Mouse (Mus musculus): ENCODE results near the gene Zc3h12d. TPM values are rescaled to one million over a fixed set of nuclear protein-coding genes. Genes with fewer than 3 reads are reported as not detected.

The Zc3h12d gene
- polyA plus RNA-seq, 1 experiment from 2014 or later: 0.22 TPM

Small RNA genes lying within 50 kb of the gene (microRNA-seq; reads per million reads assigned to microRNA genes)
- 4.1 reads per million, percentile 9 among the genes with 10 or more reads in this experiment for gene Mir5104

Other genes with a start within 250 kb of the Zc3h12d start
- gene Lrp11, start 242.7 kb upstream of the Zc3h12d start, polyA plus RNA-seq (2015; fragmentation: Nextera tagmentation; extraction: Ambion mirVana): 0.48 and 0.52 TPM in 2 replicates
- 39.0 and 44.7 TPM in 2 replicates for gene Nup43, start 165.0 kb upstream of the Zc3h12d start, polyA plus RNA-seq (2015; fragmentation: Nextera tagmentation; extraction: Ambion mirVana)
- 112 and 121 TPM in 2 replicates for gene Pcmt1, start 151.3 kb upstream of the Zc3h12d start, polyA plus RNA-seq (2015; fragmentation: Nextera tagmentation; extraction: Ambion mirVana)
- 2.2 and 2.6 TPM in 2 replicates for gene Lats1, start 151.3 kb upstream of the Zc3h12d start, polyA plus RNA-seq (2015; fragmentation: Nextera tagmentation; extraction: Ambion mirVana)
- gene Katna1, start 106.5 kb upstream of the Zc3h12d start, polyA plus RNA-seq (2015; fragmentation: Nextera tagmentation; extraction: Ambion mirVana): 33.9 and 43.6 TPM in 2 replicates
- 31.7 and 36.3 TPM in 2 replicates for gene Ginm1, start 39.6 kb upstream of the Zc3h12d start, polyA plus RNA-seq (2015; fragmentation: Nextera tagmentation; extraction: Ambion mirVana)
- 26.0 and 29.8 TPM in 2 replicates for gene Ppil4, start 39.6 kb upstream of the Zc3h12d start, polyA plus RNA-seq (2015; fragmentation: Nextera tagmentation; extraction: Ambion mirVana)
- gene Tab2, start 123.8 kb downstream of the Zc3h12d start, polyA plus RNA-seq (2015; fragmentation: Nextera tagmentation; extraction: Ambion mirVana): 9.2 TPM in 2 replicates